Mouse (Mus musculus) limb, embryonic 15.5 days (tissue): ENCODE data around the gene Stap2. TPM values are rescaled to one million over a fixed set of nuclear protein-coding genes. Genes with fewer than 3 reads are reported as not detected.
A peak's percentile ranks its signal among the peaks of the same experiment; 100 is the strongest.

ENCODE experiments used
- ATAC-seq: fragments of 200-750 bp; cut with Nextera tagmentation; 2 replicates; pipeline ENCODE4 v1.8.0; 2017; ENCODE audit warnings: low read depth, moderate TSS enrichment; ENCODE audit not compliant: insufficient number of reproducible peaks, low FRiP score, low TSS enrichment
- H3K27ac ChIP-seq: fragments of 300-500 bp; sonication (generic); 2 replicates; pipeline ENCODE4 v1.5.1; 2015; ENCODE audit warnings: moderate library complexity, mild to moderate bottlenecking, inconsistent platforms
- H3K27me3 ChIP-seq: fragments of 300-500 bp; sonication (generic); 2 replicates; pipeline ENCODE4 v1.6.1; 2015; ENCODE audit warnings: inconsistent platforms
- H3K36me3 ChIP-seq: fragments of 300-500 bp; sonication (generic); 2 replicates; pipeline ENCODE4 v1.6.1; 2015; ENCODE audit warnings: inconsistent platforms
- H3K4me1 ChIP-seq: fragments of 300-500 bp; sonication (generic); 2 replicates; pipeline ENCODE4 v1.6.1; 2015; ENCODE audit warnings: inconsistent platforms
- H3K4me2 ChIP-seq: fragments of 300-500 bp; sonication (generic); 2 replicates; pipeline ENCODE4 v1.6.1; 2015; ENCODE audit warnings: mild to moderate bottlenecking, inconsistent platforms
- H3K4me3 ChIP-seq: fragments of 300-500 bp; sonication (generic); 2 replicates; pipeline ENCODE4 v1.5.1; 2015; ENCODE audit warnings: mild to moderate bottlenecking, inconsistent platforms
- H3K9ac ChIP-seq: fragments of 300-500 bp; sonication (generic); 2 replicates; pipeline ENCODE4 v1.6.1; 2015; ENCODE audit warnings: inconsistent platforms
- H3K9me3 ChIP-seq: fragments of 300-500 bp; sonication (generic); 2 replicates; pipeline ENCODE4 v1.6.1; 2016; ENCODE audit warnings: inconsistent platforms
- WGBS: fragments of 180-500 bp; shearing (Covaris S2); methylation state at CpG from one replicate; pipeline ENCODE4 v1.1.7; 2015; 5-methylcytosine and 5-hydroxymethylcytosine counted together
- polyA plus RNA-seq: library from polyadenylated mRNA; unstranded; fragments of >200 nt; fragmentation: Nextera tagmentation; extraction: Ambion mirVana; gene quantifications from 2 replicates; pipeline ENCODE4 v1.2.1, GENCODE M21; 2015

The Stap2 gene
- polyA plus RNA-seq: 26.0 and 28.2 TPM in 2 replicates

DNA sequence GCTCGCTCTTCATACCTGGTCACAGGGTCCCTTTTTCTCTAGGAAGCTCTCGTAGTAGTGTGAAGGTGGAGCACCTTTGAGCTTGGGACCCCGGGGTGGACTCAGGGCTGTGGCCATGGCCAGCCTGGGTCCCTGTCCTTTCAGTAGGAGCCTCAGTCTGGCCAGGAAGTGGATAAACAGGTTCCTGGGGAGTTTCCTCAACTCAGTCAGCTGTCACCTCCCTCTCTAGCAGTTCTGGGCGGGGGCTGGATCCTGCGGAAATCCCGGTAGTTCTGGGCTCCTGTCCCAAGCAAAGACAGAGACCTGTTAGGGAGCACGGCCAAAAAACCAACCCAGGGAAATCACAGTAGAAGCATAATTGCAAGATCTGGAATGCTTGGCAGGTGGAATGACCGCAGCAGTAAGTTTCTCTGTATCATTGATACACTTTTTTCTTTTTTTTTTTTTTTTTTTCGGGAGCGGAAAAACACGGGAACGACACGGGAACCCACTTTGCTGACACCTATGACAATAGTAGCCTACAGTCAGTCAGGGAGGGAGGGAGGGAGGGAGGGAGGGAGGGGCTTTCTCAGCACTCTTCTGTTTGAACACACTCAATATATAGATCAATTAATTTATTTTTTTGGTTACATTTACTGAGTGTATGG, at the start of gene Stap2, which contains the start of gene Mpnd:
TSS of gene Stap2 (minus strand) at position 170 of the 647 bp plus-strand sequence.
TSS of gene Mpnd (plus strand) at position 297 of the 647 bp plus-strand sequence.
- no peaks in the 10 kb centered on the region for H3K36me3 ChIP-seq
- H3K27me3 ChIP-seq: peaks cover 3% of the 10 kb centered on the region
- no peak within 1 kb of the TSS for H3K27ac ChIP-seq
- ATAC-seq: no peak
- 30% methylated on average over 9 of the region's 13 CpGs for WGBS
- H3K4me3 ChIP-seq: peak within 1 kb of the TSS; percentile 29
- H3K9ac ChIP-seq: no peak within 1 kb of the TSS
- H3K9me3 ChIP-seq: no peaks in the 10 kb centered on the region
- H3K4me1 ChIP-seq: peaks cover 22% of the 10 kb centered on the region
- peak within 1 kb of the TSS; percentile 32 for H3K4me2 ChIP-seq

GRCm38 (mm10) chr17:56054938-56055337, 49.6 kb upstream of the Stap2 start:
- no peaks in the 10 kb centered on the region for H3K27me3 ChIP-seq
- H3K36me3 ChIP-seq: peaks cover 59% of the 10 kb centered on the region
- no peak overlapping the region for H3K4me2 ChIP-seq
- H3K9ac ChIP-seq: no peak overlapping the region
- no peaks in the 10 kb centered on the region for H3K9me3 ChIP-seq
- ATAC-seq: no peak
- H3K27ac ChIP-seq: no peak overlapping the region
- H3K4me3 ChIP-seq: no peak overlapping the region
- no peaks in the 10 kb centered on the region for H3K4me1 ChIP-seq

DNA sequence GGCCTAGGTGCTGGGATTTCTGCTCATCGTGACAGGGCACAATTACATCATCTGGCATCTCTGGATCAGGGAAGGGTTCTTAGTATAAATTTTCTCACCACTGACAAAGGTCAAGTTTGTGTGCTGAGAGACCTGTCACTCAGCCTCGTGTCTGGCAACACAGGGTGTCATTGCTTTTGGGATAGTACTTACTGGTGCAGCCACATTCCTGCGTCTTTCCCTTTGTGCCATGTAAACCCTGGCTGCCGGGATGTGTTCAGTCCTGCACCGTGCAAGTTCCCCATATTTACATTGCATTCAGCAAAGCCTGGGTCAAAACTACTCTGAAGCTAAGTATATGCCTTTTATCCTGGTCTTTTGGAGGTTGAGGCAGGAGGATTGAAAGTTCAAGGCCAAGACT, 46.0 kb upstream of the Stap2 start:
- WGBS: 80% methylated on average over 5 of the region's 5 CpGs
- H3K36me3 ChIP-seq: peaks cover 60% of the 10 kb centered on the region
- H3K27ac ChIP-seq: peak overlapping the region; percentile 22; the same call in 1 of the 2 replicates
- no peak overlapping the region for H3K9ac ChIP-seq
- ATAC-seq: no peak
- H3K27me3 ChIP-seq: no peaks in the 10 kb centered on the region
- no peaks in the 10 kb centered on the region for H3K9me3 ChIP-seq
- H3K4me2 ChIP-seq: no peak overlapping the region
- no peak overlapping the region for H3K4me3 ChIP-seq
- no peaks in the 10 kb centered on the region for H3K4me1 ChIP-seq

GRCm38 (mm10) chr17:56040857-56041163, 35.4 kb upstream of the Stap2 start:
- Histone ChIP-seq H3K9ac (peak overlapping the region; percentile 84), H3K4me1 (peaks cover 19% of the 10 kb centered on the region), H3K27ac (peak overlapping the region; percentile 88), H3K36me3 (peaks cover 25% of the 10 kb centered on the region), H3K9me3 (no peaks in the 10 kb centered on the region), H3K4me2 (peak overlapping the region; percentile 74), H3K27me3 (no peaks in the 10 kb centered on the region), H3K4me3 (peak overlapping the region; percentile 87)
- WGBS: 1% methylated on average over 12 of the region's 12 CpGs
- no peak for ATAC-seq

- peak; percentile 83 for ATAC-seq
- Histone ChIP-seq H3K4me3 (peak within 1 kb of the TSS; percentile 87), H3K27me3 (no peaks in the 10 kb centered on the region), H3K9me3 (no peaks in the 10 kb centered on the region), H3K4me2 (peak within 1 kb of the TSS; percentile 74), H3K36me3 (peaks cover 19% of the 10 kb centered on the region), H3K9ac (peak within 1 kb of the TSS; percentile 84), H3K27ac (peak within 1 kb of the TSS; percentile 88), H3K4me1 (peaks cover 22% of the 10 kb centered on the region)
- under 1% methylated on average over 68 of the region's 68 CpGs for WGBS
Observed at GRCm38 (mm10) chr17:56040030-56040856, 34.9 kb upstream of the Stap2 start, which contains the start of gene Chaf1a. TSS of gene Chaf1a (plus strand) at chr17:56040439.

DNA sequence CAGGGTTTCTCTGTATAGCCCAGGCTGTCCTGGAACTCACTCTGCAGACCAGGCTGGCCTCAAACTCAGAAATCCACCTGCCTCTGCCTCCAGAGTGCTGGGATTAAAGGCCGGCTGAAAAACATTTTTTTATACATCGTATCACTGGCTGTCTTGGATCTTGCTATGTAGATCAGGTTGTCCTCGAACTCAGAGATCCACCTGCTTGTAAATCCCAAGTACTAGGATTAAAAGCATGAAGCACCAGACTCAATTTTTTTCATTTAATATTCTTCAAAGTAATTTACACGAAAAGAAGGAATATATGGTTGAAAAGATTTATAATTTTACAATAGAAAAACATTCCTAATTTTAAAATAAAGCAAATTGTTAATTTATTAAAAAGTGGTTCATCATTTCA, 34.0 kb upstream of the Stap2 start:
- H3K9me3 ChIP-seq: no peaks in the 10 kb centered on the region
- H3K27ac ChIP-seq: no peak overlapping the region
- H3K4me1 ChIP-seq: peaks cover 31% of the 10 kb centered on the region
- 0 out of 2 replicates have a peak overlapping the region, but pooled peaks have one; percentile 87 for H3K4me3 ChIP-seq
- H3K27me3 ChIP-seq: no peaks in the 10 kb centered on the region
- no peak overlapping the region for H3K9ac ChIP-seq
- H3K36me3 ChIP-seq: peaks cover 15% of the 10 kb centered on the region
- ATAC-seq: no peak
- peak overlapping the region; percentile 74; the same call in 1 of the 2 replicates for H3K4me2 ChIP-seq
- 77% methylated on average over 4 of the region's 4 CpGs for WGBS

GRCm38 (mm10) chr17:56038583-56039261, 33.3 kb upstream of the Stap2 start:
- no peak overlapping the region for H3K27ac ChIP-seq
- no peaks in the 10 kb centered on the region for H3K27me3 ChIP-seq
- H3K4me1 ChIP-seq: peaks cover 37% of the 10 kb centered on the region
- H3K4me2 ChIP-seq: no peak overlapping the region
- peaks cover 15% of the 10 kb centered on the region; the same call in 1 of the 2 replicates for H3K36me3 ChIP-seq
- peak overlapping the region; percentile 20; the same call in 1 of the 2 replicates for H3K9ac ChIP-seq
- WGBS: 78% methylated on average over 8 of the region's 8 CpGs
- no peak overlapping the region for H3K4me3 ChIP-seq
- no peaks in the 10 kb centered on the region for H3K9me3 ChIP-seq
- ATAC-seq: no peak

GRCm38 (mm10) chr17:56036901-56037287, 31.5 kb upstream of the Stap2 start:
- H3K4me3 ChIP-seq: peak overlapping the region; percentile 88
- H3K9ac ChIP-seq: 0 out of 2 replicates have a peak overlapping the region, but pooled peaks have one; percentile 39
- peaks cover 27% of the 10 kb centered on the region for H3K36me3 ChIP-seq
- ATAC-seq: no peak
- peaks cover 54% of the 10 kb centered on the region for H3K4me1 ChIP-seq
- H3K9me3 ChIP-seq: no peaks in the 10 kb centered on the region
- H3K4me2 ChIP-seq: peak overlapping the region; percentile 44
- no peaks in the 10 kb centered on the region for H3K27me3 ChIP-seq
- 0 out of 2 replicates have a peak overlapping the region, but pooled peaks have one; percentile 8 for H3K27ac ChIP-seq
- 36% methylated on average over 13 of the region's 13 CpGs for WGBS

GRCm38 (mm10) chr17:56036176-56036900, 31.0 kb upstream of the Stap2 start, which contains the start of gene Sh3gl1:
TSS of gene Sh3gl1 (minus strand) at chr17:56036635.
- WGBS: under 1% methylated on average over 74 of the region's 74 CpGs
- Histone ChIP-seq H3K27ac (peak within 1 kb of the TSS; percentile 94), H3K4me2 (peak within 1 kb of the TSS; percentile 49), H3K9ac (peak within 1 kb of the TSS; percentile 97), H3K4me3 (peak within 1 kb of the TSS; percentile 88), H3K27me3 (no peaks in the 10 kb centered on the region), H3K9me3 (no peaks in the 10 kb centered on the region), H3K4me1 (peaks cover 53% of the 10 kb centered on the region), H3K36me3 (peaks cover 28% of the 10 kb centered on the region)
- ATAC-seq: peak; percentile 89

DNA sequence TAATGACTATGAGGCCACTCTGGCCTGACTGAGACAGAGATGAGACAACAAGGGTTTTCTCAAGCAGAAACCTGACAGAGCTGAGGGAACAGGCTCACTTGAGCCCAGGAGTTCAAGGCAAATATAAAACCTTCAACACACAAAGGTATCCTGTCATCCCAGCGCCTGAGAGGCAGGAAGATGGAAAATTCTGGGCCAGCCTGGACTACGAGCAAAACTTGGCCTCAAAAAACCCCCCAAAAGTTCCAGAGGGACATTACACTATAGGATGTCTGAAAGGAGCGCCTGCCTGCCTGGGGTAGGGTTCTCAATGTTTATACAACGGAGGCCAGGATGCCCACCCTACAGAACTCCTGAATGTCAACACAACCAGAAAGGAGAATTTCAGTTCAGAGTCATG, 29.8 kb upstream of the Stap2 start:
- 0 out of 2 replicates have a peak overlapping the region, but pooled peaks have one; percentile 13 for H3K27ac ChIP-seq
- H3K9me3 ChIP-seq: no peaks in the 10 kb centered on the region
- peak overlapping the region; percentile 97 for H3K9ac ChIP-seq
- H3K4me2 ChIP-seq: peak overlapping the region; percentile 49
- ATAC-seq: no peak
- 67% methylated on average over 4 of the region's 4 CpGs for WGBS
- no peaks in the 10 kb centered on the region for H3K27me3 ChIP-seq
- peak overlapping the region; percentile 88 for H3K4me3 ChIP-seq
- peaks cover 54% of the 10 kb centered on the region for H3K4me1 ChIP-seq
- H3K36me3 ChIP-seq: peaks cover 38% of the 10 kb centered on the region

DNA sequence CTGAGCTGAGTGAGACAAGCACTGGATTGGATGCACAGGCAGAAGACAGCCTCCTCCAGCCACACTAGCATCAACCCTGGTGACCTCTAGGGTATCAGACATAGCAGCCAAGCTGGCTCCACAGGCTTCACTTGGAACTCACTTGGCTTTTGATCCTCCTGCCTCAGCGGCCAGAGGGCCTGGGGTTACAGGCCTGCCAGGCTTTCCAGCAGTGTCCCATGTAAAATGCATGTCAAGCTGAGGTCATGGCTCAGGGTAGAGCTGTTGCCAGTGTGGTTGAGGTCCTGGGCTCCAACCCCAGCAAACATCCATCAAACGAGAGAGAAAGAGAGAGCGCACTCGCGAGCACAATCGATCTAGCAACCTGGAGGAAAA, 29.3 kb upstream of the Stap2 start:
- Histone ChIP-seq H3K9me3 (no peaks in the 10 kb centered on the region), H3K4me2 (peak overlapping the region; percentile 49), H3K9ac (peak overlapping the region; percentile 97)

More for the DNA sequence above, 29.3 kb upstream of the Stap2 start:
- Histone ChIP-seq H3K27me3 (no peaks in the 10 kb centered on the region), H3K4me3 (peak overlapping the region; percentile 88), H3K36me3 (peaks cover 39% of the 10 kb centered on the region), H3K27ac (0 out of 2 replicates have a peak overlapping the region, but pooled peaks have one; percentile 13), H3K4me1 (peaks cover 54% of the 10 kb centered on the region)
- 84% methylated on average over 6 of the region's 6 CpGs for WGBS
- ATAC-seq: no peak
